14 mouse cellular contexts compared by ENCODE assay signal in the genomic region with DNA sequence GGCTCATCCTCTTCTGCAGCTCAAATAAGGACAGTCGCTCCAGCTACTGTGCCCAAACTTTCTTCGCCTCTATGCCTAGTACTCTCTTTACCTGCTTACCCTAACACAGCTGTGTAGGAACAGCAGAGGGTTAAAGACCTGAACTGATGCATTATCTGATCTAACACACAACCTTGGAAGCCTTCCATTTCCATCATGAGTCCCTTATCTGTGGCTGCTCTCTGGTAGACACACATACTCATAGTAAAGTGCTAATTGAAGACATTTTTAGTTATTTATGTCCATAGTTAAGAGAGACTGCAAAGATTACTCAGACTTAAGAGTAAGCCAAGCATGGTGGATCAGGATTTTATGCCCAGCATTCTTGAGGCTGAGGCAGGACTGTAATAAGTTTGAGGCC. TPM values are rescaled to one million over a fixed set of nuclear protein-coding genes. Genes with fewer than 3 reads are reported as not detected.
"Had no signal": no experiment of that assay in that cellular context is flagged by ENCODE, and none has a peak within 500 bp of the region (broad histone marks: within the 10 kb centered on the region; RNA-seq: fewer than 3 reads in every experiment).

No protein-coding gene starts in this region.

- H3K36me3 ChIP-seq: limb, embryonic 10.5 days; midbrain, embryonic 12.5 days; neural tube, embryonic 13.5 days had no signal

- ATAC-seq: inflammation-experienced regulatory T-cells, adult 6 months; lung, postnatal 0 days; midbrain, embryonic 16.5 days had no signal

- H3K27me3 ChIP-seq: midbrain, embryonic 12.5 days; neural tube, embryonic 13.5 days had no signal

- H3K9me3 ChIP-seq: limb, embryonic 10.5 days; megakaryocyte, embryonic 14.5 days; midbrain, embryonic 12.5 days; neural tube, embryonic 13.5 days had no signal

- H3K27ac ChIP-seq: layer of hippocampus, adult 2 months; limb, embryonic 10.5 days; midbrain, embryonic 12.5 days; neural tube, embryonic 13.5 days had no signal

- H3K4me1 ChIP-seq: limb, embryonic 10.5 days; megakaryocyte, embryonic 14.5 days; midbrain, embryonic 12.5 days; neural tube, embryonic 13.5 days had no signal

- H3K9ac ChIP-seq: midbrain, embryonic 12.5 days; neural tube, embryonic 13.5 days had no signal

- DNase-seq: kidney, adult 11 months; kidney, postnatal 10 days; kidney, postnatal 4 days; lung, adult 2 months; lung, postnatal 36 days; retina, postnatal 1 day had no signal

- H3K4me2 ChIP-seq: midbrain, embryonic 12.5 days; neural tube, embryonic 13.5 days had no signal

- H3K4me3 ChIP-seq: layer of hippocampus, adult 2 months; limb, embryonic 10.5 days; megakaryocyte, embryonic 14.5 days; midbrain, embryonic 12.5 days; neural tube, embryonic 13.5 days had no signal

RNA-seq across cellular contexts. Expression of a gene that starts 23.2 kb away (rescaled TPM):
- polyA plus RNA-seq: inflammation-experienced regulatory T-cells, adult 6 months had no signal
